Mouse (Mus musculus): ENCODE results near the gene Rnf144a. TPM values are rescaled to one million over a fixed set of nuclear protein-coding genes. Genes with fewer than 3 reads are reported as not detected.
"Not testable (repeated sequence)": the region's sequence is repeated elsewhere in the genome, so short reads cannot be mapped to it uniquely, and the experiment has no call there.

Gene Rnf144a
- polyA plus RNA-seq, 1 experiment from 2014 or later = 25.7 TPM

- WGBS = 33% methylated on average over 5 of the region's 5 CpGs
- Histone ChIP-seq H3K27me3 (replicated peaks) (no peaks in the 10 kb centered on the region), H3K36me3 (0 out of 2 replicates have a peak, but pooled peaks cover 2% of the 10 kb centered on the region), H3K4me3 (replicated peaks) (no peak overlapping the region), H3K27ac (replicated peaks) (no peak overlapping the region), H3K9ac (replicated peaks) (no peak overlapping the region), H3K9me3 (replicated peaks) (no peaks in the 10 kb centered on the region), H3K4me2 (no peak overlapping the region), H3K4me1 (peaks cover 14% of the 10 kb centered on the region)
- ATAC-seq (ENCODE audit: low FRiP score) = no peak
Observed at GRCm38 (mm10) chr12:26302886-26303285, 112.2 kb downstream of the Rnf144a start.

GRCm38 (mm10) chr12:26299515-26300090 lies 115.5 kb downstream of the Rnf144a start:
- Histone ChIP-seq H3K9me3 (replicated peaks) (no peaks in the 10 kb centered on the region), H3K4me1 (peaks cover 14% of the 10 kb centered on the region), H3K9ac (replicated peaks) (no peak overlapping the region), H3K27ac (replicated peaks) (peak overlapping the region; percentile 38; the same call in 1 of the 2 replicates), H3K4me2 (no peak overlapping the region), H3K4me3 (replicated peaks) (no peak overlapping the region), H3K27me3 (replicated peaks) (no peaks in the 10 kb centered on the region), H3K36me3 (no peaks in the 10 kb centered on the region)
- WGBS = 16% methylated on average over 7 of the region's 7 CpGs
- ATAC-seq (ENCODE audit: low FRiP score) = no peak

DNA sequence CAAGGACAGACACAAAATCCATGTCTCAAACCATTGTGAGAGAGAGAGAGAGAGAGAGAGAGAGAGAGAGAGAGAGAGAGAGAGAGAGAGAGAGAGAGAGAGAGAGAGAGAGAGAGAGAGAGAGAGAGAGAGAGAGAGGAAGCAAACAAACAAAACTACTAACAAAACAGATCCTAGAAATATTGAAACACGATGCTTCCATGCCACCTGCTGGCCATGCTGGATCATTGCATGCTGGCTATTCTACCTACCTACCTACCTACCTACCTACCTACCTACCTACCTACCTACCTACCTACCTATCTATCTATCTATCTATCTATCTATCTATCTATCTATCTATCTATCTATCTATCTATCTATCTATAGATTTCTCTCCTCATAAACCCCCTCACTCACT lies 119.1 kb downstream of the Rnf144a start:
- ATAC-seq (ENCODE audit: low FRiP score); H3K27me3 ChIP-seq (replicated peaks); H3K4me3 ChIP-seq (replicated peaks); H3K4me1 ChIP-seq; H3K36me3 ChIP-seq; H3K27ac ChIP-seq (replicated peaks); H3K9ac ChIP-seq (replicated peaks); H3K9me3 ChIP-seq (replicated peaks); H3K4me2 ChIP-seq: not testable (repeated sequence)
- 7% methylated on average over 1 of the region's 1 CpGs for WGBS

DNA sequence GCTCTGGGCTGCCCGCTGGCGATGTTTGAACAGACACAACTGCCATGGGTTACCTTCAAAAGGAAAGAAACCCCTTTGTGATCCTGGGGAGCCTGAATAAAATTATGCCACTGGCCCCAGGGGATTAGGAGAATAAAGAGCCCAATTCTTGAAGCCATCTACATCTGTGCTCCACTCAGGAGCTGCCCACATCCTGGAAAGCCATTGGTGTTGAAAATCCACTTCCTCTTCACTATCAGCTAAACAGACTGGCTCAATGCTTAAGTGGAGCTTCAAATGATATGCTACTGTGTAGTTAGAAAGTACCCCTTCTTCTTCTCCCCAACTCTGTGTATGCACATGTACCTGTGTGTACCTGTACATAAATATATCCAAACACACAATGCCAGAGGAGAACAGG lies 125.9 kb downstream of the Rnf144a start:
- Histone ChIP-seq H3K27ac (replicated peaks) (no peak overlapping the region), H3K4me3 (replicated peaks) (no peak overlapping the region), H3K9ac (replicated peaks) (no peak overlapping the region), H3K4me2 (no peak overlapping the region), H3K27me3 (replicated peaks) (no peaks in the 10 kb centered on the region), H3K4me1 (peaks cover 15% of the 10 kb centered on the region), H3K36me3 (no peaks in the 10 kb centered on the region), H3K9me3 (replicated peaks) (no peaks in the 10 kb centered on the region)
- no peak for ATAC-seq (ENCODE audit: low FRiP score)
- WGBS = 80% methylated on average over 2 of the region's 2 CpGs

DNA sequence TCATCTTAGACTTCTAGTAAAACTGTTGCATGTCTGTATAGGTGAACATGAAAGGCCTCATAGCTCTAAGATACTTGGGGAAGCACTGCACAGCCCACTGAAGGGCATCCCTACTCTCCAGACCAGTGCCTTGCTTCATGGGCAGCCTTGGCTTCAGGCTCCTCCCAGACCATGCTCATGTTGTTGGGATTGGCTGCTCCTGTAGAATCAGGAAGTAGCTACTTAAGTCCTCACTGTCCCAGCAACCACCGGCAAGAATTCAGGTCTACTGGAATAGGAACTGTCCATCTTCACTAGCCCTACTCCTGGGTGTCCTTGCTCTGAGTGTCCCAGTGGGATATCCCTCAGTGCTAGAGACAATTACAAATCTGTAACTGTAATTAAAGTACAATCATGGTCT lies 126.7 kb downstream of the Rnf144a start:
- no peak overlapping the region for H3K9ac ChIP-seq (replicated peaks)
- no peak overlapping the region for H3K4me2 ChIP-seq
- WGBS = 81% methylated on average over 1 of the region's 1 CpGs
- H3K9me3 ChIP-seq (replicated peaks) = no peaks in the 10 kb centered on the region
- no peak overlapping the region for H3K4me3 ChIP-seq (replicated peaks)
- no peak for ATAC-seq (ENCODE audit: low FRiP score)
- H3K36me3 ChIP-seq = no peaks in the 10 kb centered on the region
- no peaks in the 10 kb centered on the region for H3K27me3 ChIP-seq (replicated peaks)
- peaks cover 15% of the 10 kb centered on the region for H3K4me1 ChIP-seq
- H3K27ac ChIP-seq (replicated peaks) = no peak overlapping the region

- Histone ChIP-seq H3K4me3 (replicated peaks) (no peak overlapping the region), H3K4me1 (peaks cover 15% of the 10 kb centered on the region), H3K27ac (replicated peaks) (peak overlapping the region; percentile 78), H3K9ac (replicated peaks) (no peak overlapping the region), H3K27me3 (replicated peaks) (no peaks in the 10 kb centered on the region), H3K9me3 (replicated peaks) (no peaks in the 10 kb centered on the region), H3K4me2 (no peak overlapping the region), H3K36me3 (no peaks in the 10 kb centered on the region)
- WGBS = 13% methylated on average over 8 of the region's 8 CpGs
- peak; percentile 73; the same call in 1 of the 2 replicates for ATAC-seq (ENCODE audit: low FRiP score)
Observed at GRCm38 (mm10) chr12:26285939-26286338, 129.1 kb downstream of the Rnf144a start.

DNA sequence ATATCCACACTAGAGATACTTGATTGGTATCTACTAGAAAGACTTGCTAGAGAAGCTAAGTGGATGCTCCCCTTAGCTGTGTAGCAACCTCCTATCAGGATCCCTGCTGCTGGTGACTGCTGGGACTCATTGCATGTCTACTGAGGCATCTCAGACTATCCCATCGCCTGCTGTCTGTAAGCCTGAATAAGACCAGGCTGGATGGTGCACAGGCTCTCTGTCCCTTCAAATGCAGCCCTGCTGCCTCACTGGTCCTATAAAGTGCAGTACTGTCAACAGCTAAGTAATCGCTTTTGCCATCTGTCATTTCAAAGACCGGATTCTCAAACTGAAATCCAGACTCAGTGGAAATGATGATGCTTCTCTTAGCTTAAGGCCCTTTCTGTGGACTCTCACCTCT lies 129.6 kb downstream of the Rnf144a start:
- Histone ChIP-seq H3K36me3 (no peaks in the 10 kb centered on the region), H3K4me3 (replicated peaks) (no peak overlapping the region), H3K27me3 (replicated peaks) (no peaks in the 10 kb centered on the region), H3K9ac (replicated peaks) (no peak overlapping the region), H3K9me3 (replicated peaks) (no peaks in the 10 kb centered on the region), H3K4me2 (no peak overlapping the region), H3K27ac (replicated peaks) (peak overlapping the region; percentile 78), H3K4me1 (peaks cover 15% of the 10 kb centered on the region)
- ATAC-seq (ENCODE audit: low FRiP score) = peak; percentile 46
- WGBS = 53% methylated on average over 3 of the region's 3 CpGs

DNA sequence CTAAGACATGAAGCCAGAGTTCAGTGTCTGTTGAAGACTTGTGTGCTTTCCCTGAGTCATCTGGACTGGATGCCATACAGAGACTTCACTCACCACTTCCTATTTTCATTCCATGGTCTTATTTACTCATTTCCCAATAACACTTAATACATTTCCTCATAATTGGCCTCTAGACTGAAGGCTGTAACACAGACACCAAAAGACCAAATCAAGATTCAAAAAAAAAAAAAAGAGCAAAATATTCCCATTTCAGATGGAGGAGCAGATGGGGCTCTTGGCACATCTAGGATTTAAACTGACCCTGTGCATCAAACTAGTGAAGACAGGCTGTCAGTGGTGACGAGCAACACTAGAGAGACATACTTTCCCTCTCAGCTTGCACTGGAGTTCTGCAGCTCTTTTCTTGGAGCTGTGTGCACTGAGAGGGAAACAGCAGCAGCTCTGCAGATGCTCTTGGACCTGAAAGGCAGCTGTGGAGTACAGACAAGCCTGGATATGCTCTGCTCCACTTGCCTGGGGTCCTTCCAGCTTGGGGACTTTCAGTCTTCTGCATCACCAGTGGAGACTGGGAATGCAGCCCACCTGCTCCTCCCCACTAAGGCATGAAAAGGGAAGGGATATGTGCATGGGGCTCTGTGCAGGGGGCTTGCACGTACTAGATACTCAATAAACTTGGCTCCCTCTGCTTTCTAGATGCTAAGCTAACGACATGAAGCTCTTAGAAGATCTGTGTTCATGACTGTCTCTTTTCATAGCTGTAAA lies 134.2 kb downstream of the Rnf144a start:
- Histone ChIP-seq H3K4me1 (peaks cover 14% of the 10 kb centered on the region), H3K4me2 (no peak overlapping the region), H3K27ac (replicated peaks) (no peak overlapping the region), H3K27me3 (replicated peaks) (no peaks in the 10 kb centered on the region), H3K9me3 (replicated peaks) (no peaks in the 10 kb centered on the region), H3K9ac (replicated peaks) (no peak overlapping the region), H3K4me3 (replicated peaks) (no peak overlapping the region), H3K36me3 (no peaks in the 10 kb centered on the region)
- WGBS = 70% methylated on average over 3 of the region's 3 CpGs
- no peak for ATAC-seq (ENCODE audit: low FRiP score)

- Histone ChIP-seq H3K4me2 (no peak overlapping the region), H3K4me1 (peaks cover 6% of the 10 kb centered on the region), H3K9me3 (replicated peaks) (no peaks in the 10 kb centered on the region), H3K27me3 (replicated peaks) (no peaks in the 10 kb centered on the region), H3K27ac (replicated peaks) (peak overlapping the region; percentile 19; the same call in 1 of the 2 replicates), H3K9ac (replicated peaks) (no peak overlapping the region), H3K36me3 (no peaks in the 10 kb centered on the region), H3K4me3 (replicated peaks) (no peak overlapping the region)
- peak; percentile 76; the same call in 1 of the 2 replicates for ATAC-seq (ENCODE audit: low FRiP score)
- WGBS = 31% methylated on average over 7 of the region's 7 CpGs
Observed at GRCm38 (mm10) chr12:26277002-26277669, 137.9 kb downstream of the Rnf144a start.

GRCm38 (mm10) chr12:26276556-26276955 lies 138.5 kb downstream of the Rnf144a start:
- ATAC-seq (ENCODE audit: low FRiP score) = no peak; the same call in 1 of the 2 replicates
- WGBS = 70% methylated on average over 2 of the region's 2 CpGs
- no peaks in the 10 kb centered on the region for H3K9me3 ChIP-seq (replicated peaks)
- no peak overlapping the region for H3K4me2 ChIP-seq
- H3K27ac ChIP-seq (replicated peaks) = no peak overlapping the region
- no peak overlapping the region for H3K9ac ChIP-seq (replicated peaks)
- H3K4me3 ChIP-seq (replicated peaks) = no peak overlapping the region
- no peaks in the 10 kb centered on the region for H3K36me3 ChIP-seq
- H3K4me1 ChIP-seq = peaks cover 6% of the 10 kb centered on the region
- H3K27me3 ChIP-seq (replicated peaks) = no peaks in the 10 kb centered on the region

All from neural tube, embryonic 15.5 days (tissue).